Mouse (Mus musculus): ENCODE data around the gene Cyp2u1.
"Not testable (repeated sequence)": the region's sequence is repeated elsewhere in the genome, so short reads cannot be mapped to it uniquely, and the experiment has no call there.

Cyp2u1 gene

GRCm38 (mm10) chr3:131302452-131303319 is at the start of gene Cyp2u1:
Gene Cyp2u1 (minus strand): TSS chr3:131303227.
- POLR2A ChIA-PET = interaction anchor here in 3 of 4 experiments (0.7 to 2.2 kb wide), 8 partner anchors 11 to 262 kb away, joined by 3 to 6 read pairs (median 4); partner anchors contain the start of genes Hadh (in 1 of the 3) and Papss1 (in 1 of the 3)

DNA sequence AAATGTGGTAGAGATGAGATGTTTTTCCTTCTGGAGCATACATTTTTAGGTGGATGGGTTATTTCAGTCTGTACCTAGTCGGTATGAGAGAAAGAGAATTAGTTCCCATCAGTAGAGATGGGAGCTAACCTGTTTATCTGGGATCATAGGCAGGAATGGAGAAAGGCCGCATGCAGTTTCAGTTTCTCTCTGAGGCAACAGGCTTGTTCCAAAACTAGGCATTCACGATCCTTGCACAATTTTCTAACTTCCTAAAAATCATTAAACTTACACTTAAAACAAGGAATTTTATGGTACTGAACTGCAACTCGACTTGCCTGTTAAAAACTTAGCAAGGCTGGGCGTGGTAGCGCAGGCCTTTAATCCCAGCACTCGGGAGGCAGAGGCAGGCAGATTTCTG is 47.5 kb upstream of the Cyp2u1 start:
- POLR2A ChIA-PET = no interaction called here

More at GRCm38 (mm10) chr3:131302452-131303319, at the start of gene Cyp2u1:
- CTCF ChIA-PET = interaction anchor here in 3 of 4 experiments (0.6 to 1.9 kb wide), 12 partner anchors 8 to 262 kb away, joined by 3 to 7 read pairs (median 4); partner anchors contain the start of gene Papss1 (in 1 of the 3)

GRCm38 (mm10) chr3:131349013-131349412 is 46.0 kb upstream of the Cyp2u1 start:
- CTCF ChIA-PET = interaction anchor here (0.6 to 1.9 kb wide), 14 partner anchors 7 to 544 kb away, joined by 3 to 16 read pairs (median 4); no protein-coding TSS in a partner anchor
- POLR2A ChIA-PET = interaction anchor here in 1 of 4 experiments (1.2 kb wide), 1 partner anchor 15 kb away, joined by 3 read pairs; no protein-coding TSS in a partner anchor

More for the DNA sequence above, 47.5 kb upstream of the Cyp2u1 start:
- CTCF ChIA-PET = interaction anchor here in 1 of 4 experiments (1.0 to 1.1 kb wide), 2 partner anchors 14 to 175 kb away, joined by 3 to 4 read pairs; no protein-coding TSS in a partner anchor

- ChIA-PET POLR2A (interaction anchor here (0.6 to 1.2 kb wide), 8 partner anchors 8 to 479 kb away, joined by 3 to 5 read pairs (median 4); no protein-coding TSS in a partner anchor), CTCF (interaction anchor here (0.6 to 1.9 kb wide), 42 partner anchors 8 to 1602 kb away, joined by 3 to 20 read pairs (median 4); partner anchors contain the start of genes Cyp2u1 (in 1 of the 4), Npnt (in 1 of the 4) and Papss1 (in 1 of the 4))
Observed at GRCm38 (mm10) chr3:131348579-131348950, 45.5 kb upstream of the Cyp2u1 start.

GRCm38 (mm10) chr3:131347831-131348578 is 45.0 kb upstream of the Cyp2u1 start:
- POLR2A ChIA-PET = interaction anchor here (0.6 to 1.2 kb wide), 8 partner anchors 9 to 479 kb away, joined by 3 to 5 read pairs (median 4); no protein-coding TSS in a partner anchor

DNA sequence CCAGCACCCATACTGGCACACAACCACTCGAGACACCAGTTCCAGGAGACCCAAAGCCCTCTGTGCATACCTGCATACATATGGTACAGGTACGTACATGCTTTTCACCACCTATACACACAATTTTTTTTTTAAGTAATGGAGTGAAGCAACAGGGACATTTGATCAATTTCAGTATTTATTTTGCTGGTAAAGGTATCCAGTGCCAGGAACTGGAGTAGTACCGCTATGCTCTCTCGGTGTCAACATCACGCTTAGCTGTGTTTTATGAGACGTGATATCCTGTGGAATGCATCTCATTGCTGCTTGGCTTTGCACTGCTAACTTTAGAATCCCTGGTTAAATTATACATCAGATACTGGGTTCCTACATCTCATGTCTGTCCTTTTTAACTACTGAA is 42.9 kb upstream of the Cyp2u1 start:
- CTCF ChIA-PET = interaction anchor here in 2 of 4 experiments (0.6 to 2.2 kb wide), 2 partner anchors 26 to 1591 kb away, joined by 4 to 9 read pairs; partner anchors contain the start of gene Egf (in 1 of the 2)

More at GRCm38 (mm10) chr3:131347831-131348578, 45.0 kb upstream of the Cyp2u1 start:
- CTCF ChIA-PET = interaction anchor here (0.5 to 1.9 kb wide), 52 partner anchors 8 to 1602 kb away, joined by 3 to 20 read pairs (median 4); partner anchors contain the start of genes Cyp2u1 (in 1 of the 4), Hadh (in 1 of the 4), Npnt (in 1 of the 4) and Papss1 (in 1 of the 4)

DNA sequence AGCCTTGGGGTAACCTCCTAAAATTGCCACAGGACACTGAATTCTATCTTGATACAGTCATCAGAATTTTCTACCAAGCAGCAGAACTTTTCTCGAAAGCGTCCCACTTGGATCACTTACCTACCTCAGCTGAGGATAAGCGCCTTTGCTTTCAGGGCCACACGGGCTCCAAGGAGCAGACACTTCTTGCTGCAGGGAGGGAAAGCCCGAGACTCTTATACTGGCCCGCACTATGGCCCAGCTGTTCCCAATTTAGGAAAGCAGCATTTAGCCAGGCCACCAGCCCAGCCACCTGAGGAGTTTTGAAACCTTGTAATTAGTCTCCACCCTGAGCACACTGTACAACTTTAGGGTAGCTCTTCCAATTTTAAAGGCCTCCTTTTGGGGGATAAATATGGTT is 40.3 kb upstream of the Cyp2u1 start:
- POLR2A ChIA-PET = no interaction called here
- CTCF ChIA-PET = interaction anchor here in 1 of 4 experiments (0.6 kb wide), 1 partner anchor 128 kb away, joined by 3 read pairs; no protein-coding TSS in a partner anchor

More for the DNA sequence above, 42.9 kb upstream of the Cyp2u1 start:
- POLR2A ChIA-PET = no interaction called here

DNA sequence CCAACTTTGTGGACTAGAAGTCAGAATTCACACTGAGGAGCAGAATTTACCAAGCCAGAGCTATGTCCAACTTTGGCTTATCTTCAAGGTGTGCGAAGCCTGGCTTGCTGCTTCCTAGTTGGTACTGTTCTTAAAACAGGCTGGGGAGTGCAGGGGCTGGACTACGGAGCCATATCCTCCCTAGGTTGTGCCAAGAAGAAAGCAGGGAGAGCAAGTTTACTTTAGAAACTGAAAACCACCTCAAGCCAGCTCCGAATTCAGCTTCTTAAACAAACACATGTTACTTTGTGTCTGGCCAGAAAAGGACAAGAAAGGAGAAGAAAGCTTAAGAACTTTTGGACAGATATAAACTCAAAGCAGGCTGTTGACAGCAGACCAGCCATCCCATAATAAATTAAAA is 37.9 kb upstream of the Cyp2u1 start:
- ChIA-PET CTCF (interaction anchor here in 1 of 4 experiments (1.7 kb wide), 1 partner anchor 21 kb away, joined by 8 read pairs; no protein-coding TSS in a partner anchor), POLR2A (interaction anchor here in 2 of 4 experiments (0.7 to 0.8 kb wide), 2 partner anchors 23 to 308 kb away, joined by 3 to 4 read pairs; no protein-coding TSS in a partner anchor)

- CTCF ChIA-PET = interaction anchor here in 2 of 4 experiments (0.9 to 1.7 kb wide), 3 partner anchors 9 to 19 kb away, joined by 3 to 8 read pairs (median 7); no protein-coding TSS in a partner anchor
- POLR2A ChIA-PET = interaction anchor here in 2 of 4 experiments (0.6 to 1.3 kb wide), 4 partner anchors 9 to 1161 kb away, joined by 3 read pairs; no protein-coding TSS in a partner anchor
Observed at GRCm38 (mm10) chr3:131339280-131339679, 36.3 kb upstream of the Cyp2u1 start.

GRCm38 (mm10) chr3:131337749-131338148 is 34.7 kb upstream of the Cyp2u1 start:
- POLR2A ChIA-PET, CTCF ChIA-PET: not testable (repeated sequence)

- ChIA-PET CTCF (no interaction called here), POLR2A (interaction anchor here in 1 of 4 experiments (0.7 kb wide), 1 partner anchor 12 kb away, joined by 5 read pairs; no protein-coding TSS in a partner anchor)
Observed at GRCm38 (mm10) chr3:131336629-131337028, 33.6 kb upstream of the Cyp2u1 start.

DNA sequence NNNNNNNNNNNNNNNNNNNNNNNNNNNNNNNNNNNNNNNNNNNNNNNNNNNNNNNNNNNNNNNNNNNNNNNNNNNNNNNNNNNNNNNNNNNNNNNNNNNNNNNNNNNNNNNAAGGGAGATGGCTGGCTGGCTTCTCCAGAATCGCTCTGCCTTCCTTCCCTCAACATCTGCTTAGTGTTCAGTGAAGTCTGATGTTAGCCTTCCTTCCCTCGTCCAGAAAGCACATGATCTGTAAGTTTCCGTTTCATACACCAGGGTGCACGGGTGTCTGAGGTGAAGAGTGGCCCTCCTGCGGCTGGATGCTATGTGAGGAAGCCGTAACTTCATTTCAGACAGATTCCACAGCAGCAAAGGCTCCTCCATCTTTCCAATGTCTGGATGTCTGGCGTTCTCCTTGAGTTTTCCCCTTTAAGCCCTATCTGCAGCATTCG is 32.1 kb upstream of the Cyp2u1 start:
- ChIA-PET POLR2A (interaction anchor here in 3 of 4 experiments (0.6 to 2.1 kb wide), 5 partner anchors 13 to 346 kb away, joined by 3 to 5 read pairs (median 3); partner anchors contain the start of genes Cyp2u1 (in 1 of the 3) and Papss1 (in 1 of the 3)), CTCF (interaction anchor here in 3 of 4 experiments (0.6 to 1.1 kb wide), 4 partner anchors 13 to 621 kb away, joined by 3 to 4 read pairs (median 3); no protein-coding TSS in a partner anchor)

DNA sequence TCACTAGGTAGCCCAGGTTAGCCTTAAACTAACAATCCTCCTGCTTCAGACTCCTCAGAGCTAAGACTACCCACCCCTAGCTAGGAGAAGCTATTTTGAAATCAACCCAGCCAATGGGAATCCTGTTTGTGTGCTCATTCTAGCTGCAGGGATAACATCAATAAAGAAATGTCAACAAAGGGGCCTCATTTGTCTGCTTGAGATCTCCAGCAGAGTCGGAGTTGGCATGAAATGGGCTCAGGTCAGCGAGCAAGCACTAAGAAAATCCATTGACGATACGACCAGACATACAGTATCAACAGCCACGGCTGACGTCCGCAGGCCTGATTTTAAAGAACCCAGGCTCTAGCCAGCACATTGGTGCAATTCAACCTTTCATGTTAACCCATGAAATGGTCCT is 24.2 kb upstream of the Cyp2u1 start:
- POLR2A ChIA-PET = interaction anchor here in 2 of 4 experiments (0.6 to 0.7 kb wide), 2 partner anchors 238 to 1059 kb away, joined by 4 to 7 read pairs; no protein-coding TSS in a partner anchor
- CTCF ChIA-PET = interaction anchor here in 1 of 4 experiments (0.7 kb wide), 1 partner anchor 225 kb away, joined by 4 read pairs; no protein-coding TSS in a partner anchor

DNA sequence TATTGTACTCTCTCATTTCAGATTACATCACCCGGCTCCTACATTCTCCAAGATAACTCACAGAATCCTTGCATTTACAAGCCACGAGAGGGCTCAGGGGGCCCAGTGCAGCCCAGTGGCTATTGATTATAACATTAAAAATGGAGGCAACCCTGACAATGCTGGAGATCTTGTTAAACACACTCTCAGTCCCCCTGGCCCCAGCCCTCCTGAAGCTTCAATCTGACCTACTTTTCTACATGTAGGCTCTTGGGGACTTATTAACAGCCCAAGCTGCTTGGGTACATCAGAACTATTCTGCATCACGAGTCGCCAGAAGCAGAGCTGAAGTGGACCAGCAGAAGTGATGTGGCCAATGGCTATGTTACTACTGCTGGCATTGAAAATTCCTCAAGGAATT is 23.6 kb upstream of the Cyp2u1 start:
- ChIA-PET CTCF (no interaction called here), POLR2A (no interaction called here)

DNA sequence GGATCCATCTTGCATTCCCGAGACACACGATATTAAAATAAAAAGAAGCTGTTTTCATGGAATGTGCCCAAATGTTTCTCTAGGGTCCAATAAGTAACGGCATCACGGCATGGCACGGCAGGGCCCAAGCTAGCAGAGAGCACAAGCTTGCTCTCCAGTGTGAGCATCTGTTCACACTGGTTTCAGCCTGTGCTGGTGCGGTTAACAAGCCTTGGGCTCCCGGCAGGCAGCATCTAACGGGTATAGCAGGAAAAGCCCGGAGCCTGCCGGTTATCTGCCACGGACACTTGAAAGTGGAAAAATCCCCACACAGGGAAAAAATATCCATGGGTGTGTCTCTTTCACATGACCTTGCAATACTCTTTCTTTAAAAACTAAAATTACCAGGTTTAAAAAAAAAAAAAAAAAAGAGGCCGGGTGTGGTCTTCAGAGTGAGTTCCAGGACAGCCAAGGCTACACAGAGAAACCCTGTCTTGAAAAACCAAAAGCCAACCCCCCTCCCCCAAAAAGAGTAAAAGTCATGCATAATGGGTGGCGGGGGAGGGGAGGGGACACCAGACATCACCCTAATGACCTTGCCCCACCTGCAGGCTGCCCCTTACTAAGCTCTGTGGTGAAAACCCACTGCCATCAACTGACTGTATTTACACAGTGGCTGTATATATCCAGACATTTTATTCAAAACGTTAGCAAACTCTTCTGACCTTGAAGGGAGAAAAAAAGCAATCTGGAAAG is 19.2 kb upstream of the Cyp2u1 start:
- CTCF ChIA-PET = interaction anchor here in 3 of 4 experiments (0.5 to 3.6 kb wide), 8 partner anchors 9 to 253 kb away, joined by 3 to 16 read pairs (median 4); no protein-coding TSS in a partner anchor
- POLR2A ChIA-PET = interaction anchor here in 3 of 4 experiments (0.6 to 2.2 kb wide), 13 partner anchors 9 to 601 kb away, joined by 3 to 19 read pairs (median 4); partner anchors contain the start of gene Cyp2u1 (in 1 of the 3)

- POLR2A ChIA-PET = interaction anchor here in 2 of 4 experiments (0.5 to 1.6 kb wide), 13 partner anchors 11 to 423 kb away, joined by 3 to 5 read pairs (median 3); partner anchors contain the start of genes Cyp2u1 (in 1 of the 2) and Papss1 (in 1 of the 2)
Observed at GRCm38 (mm10) chr3:131320184-131320583, 17.2 kb upstream of the Cyp2u1 start.

DNA sequence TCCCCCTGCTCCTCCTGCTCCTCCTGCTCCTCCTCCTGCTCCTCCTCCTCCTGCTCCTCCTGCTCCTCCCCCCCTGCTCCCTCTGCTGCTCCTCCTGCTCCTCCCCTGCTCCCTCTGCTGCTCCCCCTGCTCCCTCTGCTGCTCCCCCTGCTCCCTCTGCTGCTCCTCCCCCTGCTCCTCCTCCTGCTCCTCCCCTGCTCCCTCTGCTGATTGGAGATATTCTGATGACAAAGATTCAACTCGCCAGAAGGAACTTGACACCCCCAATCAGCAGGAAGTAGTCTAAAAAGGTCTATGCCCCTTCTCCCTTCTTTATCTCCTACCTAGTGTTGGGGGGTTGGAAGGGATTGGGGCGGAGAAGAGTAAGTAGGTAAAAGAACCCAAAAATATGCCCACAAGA is 15.2 kb upstream of the Cyp2u1 start:
- ChIA-PET CTCF (no interaction called here), POLR2A (no interaction called here)

More at GRCm38 (mm10) chr3:131320184-131320583, 17.2 kb upstream of the Cyp2u1 start:
- CTCF ChIA-PET = interaction anchor here (0.6 to 3.6 kb wide), 28 partner anchors 11 to 319 kb away, joined by 3 to 16 read pairs (median 4); partner anchors contain the start of genes Cyp2u1 (in 3 of the 4) and Papss1 (in 2 of the 4)
